Mouse (Mus musculus) ES-Bruce4 (cell line): ENCODE data around the gene Gaa. TPM values are rescaled to one million over a fixed set of nuclear protein-coding genes. Genes with fewer than 3 reads are reported as not detected.
"Not testable (repeated sequence)": the region's sequence is repeated elsewhere in the genome, so short reads cannot be mapped to it uniquely, and the experiment has no call there.

Experiments used
- H3K27ac ChIP-seq: 2 replicates; pipeline ENCODE4 v1.5.1; 2012; ENCODE audit warnings: low read length, inconsistent platforms; ENCODE audit not compliant: insufficient read depth
- H3K27me3 ChIP-seq: 2 replicates; pipeline ENCODE4 v1.6.1; 2012; ENCODE audit warnings: mild to moderate bottlenecking, low read length, inconsistent platforms; ENCODE audit not compliant: control insufficient read depth, poor library complexity, insufficient read depth, severe bottlenecking
- H3K36me3 ChIP-seq: 2 replicates; pipeline ENCODE4 v1.6.1; 2012; ENCODE audit warnings: inconsistent platforms, mild to moderate bottlenecking, low read length, moderate library complexity; ENCODE audit not compliant: control insufficient read depth, poor library complexity, insufficient read depth, severe bottlenecking
- H3K4me1 ChIP-seq: one replicate; pipeline ENCODE4 v1.8.1; 2011; ENCODE audit warnings: low read length; ENCODE audit not compliant: control insufficient read depth, insufficient read depth
- H3K4me3 ChIP-seq: 2 replicates; pipeline ENCODE4 v1.5.1; 2011; ENCODE audit warnings: low read depth, mild to moderate bottlenecking, low read length
- H3K9ac ChIP-seq: 2 replicates; pipeline ENCODE4 v1.6.1; 2012; ENCODE audit warnings: low read depth, mild to moderate bottlenecking, inconsistent platforms; ENCODE audit not compliant: poor library complexity, severe bottlenecking
- H3K9me3 ChIP-seq: replicated peaks from 2 replicates; pipeline ENCODE4 v1.6.1; 2012; ENCODE audit warnings: mild to moderate bottlenecking, low read length, inconsistent platforms; ENCODE audit not compliant: control insufficient read depth, poor library complexity, insufficient read depth, severe bottlenecking
- CTCF ChIP-seq: IDR thresholded peaks from one replicate; pipeline ENCODE4 v1.8.1; 2011; ENCODE audit warnings: low read depth, low read length
- EP300 ChIP-seq: IDR thresholded peaks from 2 replicates; pipeline ENCODE4 v1.6.1; 2011; ENCODE audit warnings: low read depth, low read length; ENCODE audit not compliant: insufficient read depth
- POLR2A ChIP-seq: IDR thresholded peaks from one replicate; pipeline ENCODE4 v1.8.1; 2011; ENCODE audit warnings: low read length; ENCODE audit not compliant: insufficient read depth
- polyA plus RNA-seq: library from polyadenylated mRNA; stranded (reverse); fragments of >200 nt; gene quantifications from 2 replicates; pipeline ENCODE4 v1.2.4, GENCODE M21; 2011; ENCODE audit warnings: low read depth; ENCODE audit not compliant: missing spikeins, insufficient read depth, insufficient read length

The Gaa gene
- polyA plus RNA-seq, 1 experiment, result 42.3 TPM

GRCm38 (mm10) chr11:119259977-119260376, 7.7 kb upstream of the Gaa start:
- H3K27me3 ChIP-seq, result no peaks in the 10 kb centered on the region
- no peak overlapping the region for H3K4me3 ChIP-seq
- peaks cover 2% of the 10 kb centered on the region for H3K4me1 ChIP-seq
- H3K27ac ChIP-seq, result no peak overlapping the region
- no peak overlapping the region for H3K9ac ChIP-seq
- no peaks in the 10 kb centered on the region for H3K36me3 ChIP-seq
- H3K9me3 ChIP-seq, result no peaks in the 10 kb centered on the region
- no peak for TF ChIP-seq POLR2A
- TF ChIP-seq EP300, result no peak
- TF ChIP-seq CTCF, result no peak

- no peak for TF ChIP-seq EP300
- no peak for TF ChIP-seq CTCF
- no peak for TF ChIP-seq POLR2A
- Histone ChIP-seq H3K9me3 (no peaks in the 10 kb centered on the region), H3K27me3 (no peaks in the 10 kb centered on the region), H3K4me1 (peaks cover 10% of the 10 kb centered on the region), H3K4me3 (no peak overlapping the region), H3K27ac (no peak overlapping the region), H3K36me3 (no peaks in the 10 kb centered on the region), H3K9ac (no peak overlapping the region)
Observed at GRCm38 (mm10) chr11:119264413-119264812, 3.3 kb upstream of the Gaa start.

- Histone ChIP-seq H3K4me1 (peaks cover 10% of the 10 kb centered on the region), H3K27ac (no peak overlapping the region), H3K27me3 (no peaks in the 10 kb centered on the region), H3K4me3 (no peak overlapping the region), H3K36me3 (no peaks in the 10 kb centered on the region), H3K9me3 (no peaks in the 10 kb centered on the region), H3K9ac (no peak overlapping the region)
- no peak for TF ChIP-seq POLR2A
- TF ChIP-seq EP300, result no peak
- TF ChIP-seq CTCF, result no peak
Observed at GRCm38 (mm10) chr11:119265811-119266210, 1.9 kb upstream of the Gaa start.

- Histone ChIP-seq H3K27ac (no peak overlapping the region), H3K9ac (peak overlapping the region; percentile 11; the same call in 1 of the 2 replicates), H3K4me1 (peaks cover 10% of the 10 kb centered on the region), H3K36me3 (no peaks in the 10 kb centered on the region), H3K9me3 (no peaks in the 10 kb centered on the region), H3K4me3 (no peak overlapping the region), H3K27me3 (no peaks in the 10 kb centered on the region)
- TF ChIP-seq EP300, result no peak
- no peak for TF ChIP-seq CTCF
- TF ChIP-seq POLR2A, result no peak
Observed at GRCm38 (mm10) chr11:119267241-119267674, 429 bp upstream of the Gaa start.

GRCm38 (mm10) chr11:119268557-119269195, 989 bp downstream of the Gaa start:
- H3K27ac ChIP-seq, result no peak overlapping the region
- H3K27me3 ChIP-seq, result no peaks in the 10 kb centered on the region
- peaks cover 10% of the 10 kb centered on the region for H3K4me1 ChIP-seq
- H3K4me3 ChIP-seq, result peak overlapping the region; percentile 69
- H3K9ac ChIP-seq, result peak overlapping the region; percentile 47
- no peaks in the 10 kb centered on the region for H3K9me3 ChIP-seq
- no peak for TF ChIP-seq EP300
- TF ChIP-seq POLR2A, result no peak
- TF ChIP-seq CTCF, result no peak
- no peaks in the 10 kb centered on the region for H3K36me3 ChIP-seq

GRCm38 (mm10) chr11:119272492-119272891, 4.8 kb downstream of the Gaa start:
- H3K36me3 ChIP-seq, H3K9me3 ChIP-seq, H3K9ac ChIP-seq, H3K4me1 ChIP-seq, H3K27me3 ChIP-seq, H3K27ac ChIP-seq, H3K4me3 ChIP-seq: not testable (repeated sequence)
